In the genomic region with DNA sequence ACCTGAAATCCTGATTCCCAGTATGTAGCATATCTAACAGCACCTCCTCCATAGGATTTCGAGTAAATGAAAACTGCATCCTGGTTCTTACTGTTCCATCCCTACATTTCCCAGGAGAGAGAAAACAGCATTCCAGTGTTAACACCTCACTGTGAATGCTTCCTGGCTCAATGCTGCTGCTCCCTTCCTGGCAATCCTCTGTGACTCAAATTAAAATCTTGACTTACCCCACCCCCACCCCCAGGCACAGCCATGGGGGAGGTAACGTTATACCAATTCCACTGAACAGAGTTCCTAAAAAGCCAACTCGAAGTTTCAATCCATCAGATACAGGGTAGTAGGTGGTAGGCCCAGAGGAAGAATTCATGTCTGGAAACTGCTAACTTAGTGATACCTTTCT, we compare ENCODE assay signal across 8 mouse cellular contexts. TPM values are rescaled to one million over a fixed set of nuclear protein-coding genes. Genes with fewer than 3 reads are reported as not detected.
DNase-seq lines count a peak whose midpoint lies in the region; ATAC-seq lines count a peak whose summit lies in the region.

No protein-coding gene starts in this region.

- H3K9ac ChIP-seq in neural tube, embryonic 11.5 days (ENCODE audit: low read length), result peak overlapping the region; percentile 81
- H3K9ac ChIP-seq in embryonic facial prominence, embryonic 14.5 days (ENCODE audit: low read depth, low read length), result peak overlapping the region; percentile 83
- H3K9ac ChIP-seq in limb, embryonic 11.5 days (ENCODE audit: low read length), result peak overlapping the region; percentile 79
- H3K9ac ChIP-seq in stomach, embryonic 16.5 days (ENCODE audit: low read length), result peak overlapping the region; percentile 95

- H3K27ac ChIP-seq in neural tube, embryonic 11.5 days (ENCODE audit: low read depth, low read length), result no peak overlapping the region
- no peak overlapping the region for H3K27ac ChIP-seq in embryonic facial prominence, embryonic 14.5 days (replicated peaks; ENCODE audit: low read depth, low read length)
- H3K27ac ChIP-seq in limb, embryonic 11.5 days (replicated peaks; ENCODE audit: low read depth, low read length), result no peak overlapping the region
- H3K27ac ChIP-seq in stomach, embryonic 16.5 days (ENCODE audit: low read length), result no peak overlapping the region

- H3K9me3 ChIP-seq in neural tube, embryonic 11.5 days (ENCODE audit: control insufficient read depth, low read length), result no peaks in the 10 kb centered on the region
- H3K9me3 ChIP-seq in embryonic facial prominence, embryonic 14.5 days (ENCODE audit: control insufficient read depth, low read length), result no peaks in the 10 kb centered on the region
- H3K9me3 ChIP-seq in limb, embryonic 11.5 days (ENCODE audit: control insufficient read depth, low read length), result no peaks in the 10 kb centered on the region
- H3K9me3 ChIP-seq in stomach, embryonic 16.5 days (replicated peaks; ENCODE audit: control insufficient read depth, low read length), result no peaks in the 10 kb centered on the region

- H3K4me3 ChIP-seq in neural tube, embryonic 11.5 days (ENCODE audit: low read depth, low read length), result peak overlapping the region; percentile 80
- peak overlapping the region; percentile 74 for H3K4me3 ChIP-seq in embryonic facial prominence, embryonic 14.5 days (ENCODE audit: low read depth, low read length)
- peak overlapping the region; percentile 84 for H3K4me3 ChIP-seq in limb, embryonic 11.5 days (ENCODE audit: low read depth, low read length)
- H3K4me3 ChIP-seq in stomach, embryonic 16.5 days (replicated peaks; ENCODE audit: low read length), result peak overlapping the region; percentile 94

- H3K4me2 ChIP-seq in neural tube, embryonic 11.5 days (ENCODE audit: low read depth), result peak overlapping the region; percentile 64
- peak overlapping the region; percentile 69 for H3K4me2 ChIP-seq in embryonic facial prominence, embryonic 14.5 days (ENCODE audit: low read depth, low read length)
- H3K4me2 ChIP-seq in limb, embryonic 11.5 days (ENCODE audit: low read depth, severe bottlenecking), result peak overlapping the region; percentile 75
- H3K4me2 ChIP-seq in stomach, embryonic 16.5 days (ENCODE audit: low read depth, low read length), result peak overlapping the region; percentile 86

- ATAC-seq in neural tube, embryonic 11.5 days (ENCODE audit: insufficient read depth, low FRiP score, low TSS enrichment), result no peak
- no peak for ATAC-seq in embryonic facial prominence, embryonic 14.5 days (ENCODE audit: low read depth)
- ATAC-seq in limb, embryonic 11.5 days (ENCODE audit: insufficient number of reproducible peaks, low FRiP score, low TSS enrichment, low read depth), result no peak
- no peak for ATAC-seq in stomach, embryonic 16.5 days (ENCODE audit: insufficient read depth, low FRiP score)

- WGBS in neural tube, embryonic 11.5 days, result 37% methylated on average over 3 of the region's 3 CpGs
- WGBS in embryonic facial prominence, embryonic 14.5 days, result 27% methylated on average over 3 of the region's 3 CpGs
- WGBS in limb, embryonic 11.5 days, result 29% methylated on average over 3 of the region's 3 CpGs
- 29% methylated on average over 3 of the region's 3 CpGs for WGBS in stomach, embryonic 16.5 days

- DNase-seq in neural tube, embryonic 11.5 days (ENCODE audit: low spot score), result no peak
- DNase-seq in neural tube, embryonic 10.5 days (ENCODE audit: extremely low spot score, low spot score), result no peak
- DNase-seq in embryonic facial prominence, embryonic 14.5 days (ENCODE audit: low spot score), result no peak
- no peak for DNase-seq in limb, embryonic 11.5 days (ENCODE audit: low spot score)
- no peak for DNase-seq in adrenal gland, adult 2 months
- no peak for DNase-seq in layer of hippocampus, postnatal 14 days (ENCODE audit: low spot score in 2 of 2)
- DNase-seq in embryo, embryonic 10 days (ENCODE audit: low spot score), result no peak

- peaks cover 2% of the 10 kb centered on the region; the same call in 1 of the 2 replicates for H3K36me3 ChIP-seq in neural tube, embryonic 11.5 days (ENCODE audit: control insufficient read depth, insufficient read depth, low read length)
- H3K36me3 ChIP-seq in embryonic facial prominence, embryonic 14.5 days (ENCODE audit: control insufficient read depth, insufficient read depth, low read length), result peaks cover 49% of the 10 kb centered on the region
- peaks cover 2% of the 10 kb centered on the region; the same call in 1 of the 2 replicates for H3K36me3 ChIP-seq in limb, embryonic 11.5 days (ENCODE audit: control insufficient read depth, insufficient read depth, low read length)
- H3K36me3 ChIP-seq in stomach, embryonic 16.5 days (ENCODE audit: control insufficient read depth, insufficient read depth, low read length), result 0 out of 2 replicates have a peak, but pooled peaks cover 3% of the 10 kb centered on the region

- H3K4me1 ChIP-seq in neural tube, embryonic 11.5 days (ENCODE audit: control insufficient read depth, insufficient read depth, low read length), result no peaks in the 10 kb centered on the region; the same call in 1 of the 2 replicates
- H3K4me1 ChIP-seq in embryonic facial prominence, embryonic 14.5 days (ENCODE audit: control insufficient read depth, insufficient read depth, low read length), result peaks cover 8% of the 10 kb centered on the region
- H3K4me1 ChIP-seq in limb, embryonic 11.5 days (ENCODE audit: control insufficient read depth, insufficient read depth, low read length), result peaks cover 7% of the 10 kb centered on the region; the same call in 1 of the 2 replicates
- peaks cover 12% of the 10 kb centered on the region for H3K4me1 ChIP-seq in stomach, embryonic 16.5 days (ENCODE audit: control insufficient read depth, insufficient read depth, low read length)

- no peaks in the 10 kb centered on the region for H3K27me3 ChIP-seq in neural tube, embryonic 11.5 days (ENCODE audit: control insufficient read depth, insufficient read depth, low read length)
- H3K27me3 ChIP-seq in embryonic facial prominence, embryonic 14.5 days (replicated peaks; ENCODE audit: control insufficient read depth, insufficient read depth, low read length), result no peaks in the 10 kb centered on the region
- H3K27me3 ChIP-seq in limb, embryonic 11.5 days (ENCODE audit: control insufficient read depth, insufficient read depth, low read length), result no peaks in the 10 kb centered on the region
- no peaks in the 10 kb centered on the region for H3K27me3 ChIP-seq in stomach, embryonic 16.5 days (ENCODE audit: control insufficient read depth, insufficient read depth, low read length)

RNA-seq across cellular contexts. Expression of a gene that starts 0.9 kb away (rescaled TPM):
- 29.0 and 29.2 TPM in 2 replicates for polyA plus RNA-seq in neural tube, embryonic 11.5 days (2014; fragmentation: Nextera tagmentation; extraction: Ambion mirVana)
- polyA plus RNA-seq in embryonic facial prominence, embryonic 14.5 days (2014; fragmentation: Nextera tagmentation; extraction: Ambion mirVana), result 30.8 and 35.5 TPM in 2 replicates
- polyA plus RNA-seq in limb, embryonic 11.5 days (2014; fragmentation: Nextera tagmentation; extraction: Ambion mirVana), result 36.9 and 38.0 TPM in 2 replicates
- 26.2 and 27.7 TPM in 2 replicates for polyA plus RNA-seq in stomach, embryonic 16.5 days (2015; fragmentation: Nextera tagmentation; extraction: Ambion mirVana)
- total RNA-seq in adrenal gland, adult 2 months (2021), result 10 to 100 TPM; 24.3 to 59.9 TPM
- 127 and 166 TPM in 2 replicates for polyA plus RNA-seq in adrenal gland, adult 2 months (2012; rRNA removed)
- total RNA-seq in layer of hippocampus, postnatal 14 days (2021), result 10 to 100 TPM; 26.3 to 27.2 TPM
